Mouse (Mus musculus) midbrain, embryonic 15.5 days (tissue): ENCODE data around the gene Sft2d1. TPM values are rescaled to one million over a fixed set of nuclear protein-coding genes. Genes with fewer than 3 reads are reported as not detected.
A peak's percentile ranks its signal among the peaks of the same experiment; 100 is the strongest.

Source experiments
- ATAC-seq: fragments of 200-750 bp; cut with Nextera tagmentation; replicated peaks from 2 replicates; pipeline ENCODE4 v1.8.0; 2017; ENCODE audit warnings: moderate TSS enrichment
- H3K27ac ChIP-seq: fragments of 300-500 bp; sonication (generic); 2 replicates; pipeline ENCODE4 v1.5.1; 2015; ENCODE audit warnings: mild to moderate bottlenecking, inconsistent platforms
- H3K27me3 ChIP-seq: fragments of 300-500 bp; sonication (generic); replicated peaks from 2 replicates; pipeline ENCODE4 v1.6.1; 2015; ENCODE audit warnings: inconsistent platforms
- H3K36me3 ChIP-seq: fragments of 300-500 bp; sonication (generic); replicated peaks from 2 replicates; pipeline ENCODE4 v1.6.1; 2015; ENCODE audit warnings: inconsistent platforms
- H3K4me1 ChIP-seq: fragments of 300-500 bp; sonication (generic); 2 replicates; pipeline ENCODE4 v1.6.1; 2015; ENCODE audit warnings: inconsistent platforms
- H3K4me2 ChIP-seq: fragments of 300-500 bp; sonication (generic); 2 replicates; pipeline ENCODE4 v1.6.1; 2015; ENCODE audit warnings: inconsistent platforms, mild to moderate bottlenecking, moderate library complexity
- H3K4me3 ChIP-seq: fragments of 300-500 bp; sonication (generic); 2 replicates; pipeline ENCODE4 v1.5.1; 2015; ENCODE audit warnings: mild to moderate bottlenecking, inconsistent platforms
- H3K9ac ChIP-seq: fragments of 300-500 bp; sonication (generic); 2 replicates; pipeline ENCODE4 v1.6.1; 2015; ENCODE audit warnings: mild to moderate bottlenecking, inconsistent platforms
- H3K9me3 ChIP-seq: fragments of 300-500 bp; sonication (generic); 2 replicates; pipeline ENCODE4 v1.6.1; 2016; ENCODE audit warnings: inconsistent platforms
- WGBS: fragments of 180-500 bp; shearing (Covaris S2); methylation state at CpG from one replicate; pipeline ENCODE4 v1.1.7; 2015; ENCODE audit warnings: mixed read lengths; 5-methylcytosine and 5-hydroxymethylcytosine counted together
- polyA plus RNA-seq: library from polyadenylated mRNA; unstranded; fragments of >200 nt; fragmentation: Nextera tagmentation; extraction: Ambion mirVana; gene quantifications from 2 replicates; pipeline ENCODE4 v1.2.1, GENCODE M21; 2015

Gene Sft2d1
- polyA plus RNA-seq, 1 experiment from 2014 or later: 191 TPM

- Histone ChIP-seq H3K9ac (no peak overlapping the region; the same call in 1 of the 2 replicates), H3K27me3 (no peaks in the 10 kb centered on the region), H3K36me3 (no peaks in the 10 kb centered on the region), H3K27ac (peak overlapping the region; percentile 100), H3K4me1 (peaks cover 66% of the 10 kb centered on the region), H3K4me3 (no peak overlapping the region), H3K9me3 (no peaks in the 10 kb centered on the region), H3K4me2 (peak overlapping the region; percentile 70; the same call in 1 of the 2 replicates)
- ATAC-seq: no peak
- WGBS: 13% methylated on average over 13 of the region's 13 CpGs
These were observed 59.8 kb downstream of the Sft2d1 start for GRCm38 (mm10) chr17:8370634-8371229.

GRCm38 (mm10) chr17:8371834-8372233 lies 60.9 kb downstream of the Sft2d1 start:
- H3K27me3 ChIP-seq: no peaks in the 10 kb centered on the region
- H3K4me3 ChIP-seq: peak overlapping the region; percentile 40
- WGBS: under 1% methylated on average over 7 of the region's 7 CpGs
- H3K27ac ChIP-seq: peak overlapping the region; percentile 100
- H3K4me2 ChIP-seq: peak overlapping the region; percentile 70
- peaks cover 57% of the 10 kb centered on the region for H3K4me1 ChIP-seq
- H3K36me3 ChIP-seq: no peaks in the 10 kb centered on the region
- peak; percentile 79 for ATAC-seq
- H3K9me3 ChIP-seq: no peaks in the 10 kb centered on the region
- peak overlapping the region; percentile 64 for H3K9ac ChIP-seq

DNA sequence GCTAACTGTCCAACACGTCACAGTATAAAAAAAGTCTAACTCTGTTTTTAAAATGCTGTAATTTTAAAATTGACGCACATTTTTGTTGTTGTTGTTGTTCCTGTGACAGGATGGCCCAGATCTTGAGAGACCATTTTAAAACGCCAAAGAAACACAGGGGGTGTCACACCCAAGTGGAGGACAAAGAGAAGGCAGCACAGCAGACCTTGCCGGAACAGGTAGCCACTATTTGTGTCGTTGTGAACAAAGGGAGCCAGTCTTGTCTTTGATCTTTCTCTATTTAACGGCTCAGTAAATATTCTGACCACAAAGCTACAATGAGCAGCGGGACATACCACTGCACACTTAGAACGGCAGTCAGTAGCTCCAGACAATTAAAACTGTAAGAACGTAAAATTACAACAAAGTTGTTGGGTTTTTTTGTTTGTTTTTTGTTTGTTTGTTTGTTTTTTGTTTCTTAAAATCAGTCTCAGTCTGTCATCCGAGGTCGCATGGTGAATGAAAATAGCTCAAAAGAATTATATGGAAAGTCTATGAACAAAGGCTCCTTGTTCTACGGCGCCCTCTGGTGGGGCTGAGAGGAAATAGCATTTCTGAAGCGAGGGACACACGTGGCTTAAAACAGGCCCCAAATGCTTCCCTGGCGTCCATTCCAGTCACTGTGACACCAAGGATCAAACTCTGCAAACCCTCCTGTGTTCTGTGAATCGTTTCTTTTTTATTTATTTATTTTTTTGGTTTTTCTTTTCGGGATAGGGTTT lies 61.6 kb downstream of the Sft2d1 start:
- Histone ChIP-seq H3K9ac (peak overlapping the region; percentile 64), H3K9me3 (no peaks in the 10 kb centered on the region), H3K36me3 (no peaks in the 10 kb centered on the region), H3K27ac (peak overlapping the region; percentile 100), H3K4me3 (peak overlapping the region; percentile 40), H3K4me2 (peak overlapping the region; percentile 70), H3K27me3 (no peaks in the 10 kb centered on the region), H3K4me1 (peaks cover 51% of the 10 kb centered on the region)
- under 1% methylated on average over 18 of the region's 18 CpGs for WGBS
- ATAC-seq: peak; percentile 12; the same call in 1 of the 2 replicates

Other genes starting within 250 kb of the Sft2d1 start
- 0.18 and 0.61 TPM in 2 replicates for gene Gm49673, start 163.3 kb upstream of the Sft2d1 start, polyA plus RNA-seq
- gene Rnaset2a, start 163.0 kb upstream of the Sft2d1 start, polyA plus RNA-seq: 9.9 and 10.8 TPM in 2 replicates
- gene Fgfr1op, start 145.6 kb upstream of the Sft2d1 start, polyA plus RNA-seq: 25.3 and 26.4 TPM in 2 replicates
- gene Ccr6, start 75.1 kb upstream of the Sft2d1 start, polyA plus RNA-seq: not detected in 2 replicates
- 263 and 274 TPM in 2 replicates for gene Mpc1, start 28.2 kb upstream of the Sft2d1 start, polyA plus RNA-seq
- 19.1 and 19.9 TPM in 2 replicates for gene Prr18, start 26.4 kb downstream of the Sft2d1 start, polyA plus RNA-seq
- 0.64 and 0.97 TPM in 2 replicates for gene T2, start 44.9 kb downstream of the Sft2d1 start, polyA plus RNA-seq
- 0.56 and 0.61 TPM in 2 replicates for gene T, start 123.3 kb downstream of the Sft2d1 start, polyA plus RNA-seq
- gene Pde10a, start 214.3 kb downstream of the Sft2d1 start, polyA plus RNA-seq: 14.9 and 17.3 TPM in 2 replicates